Mouse (Mus musculus): ENCODE data around the gene Apoc3.

Apoc3 gene

DNA sequence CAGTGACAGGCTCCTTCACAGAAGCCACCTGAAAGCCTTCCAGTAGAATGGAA, at the start of gene Apoc3:
TSS of gene Apoc3 (minus strand) at position 41 of the 53 bp plus-strand sequence.
- DNase-seq, result no peak

DNA sequence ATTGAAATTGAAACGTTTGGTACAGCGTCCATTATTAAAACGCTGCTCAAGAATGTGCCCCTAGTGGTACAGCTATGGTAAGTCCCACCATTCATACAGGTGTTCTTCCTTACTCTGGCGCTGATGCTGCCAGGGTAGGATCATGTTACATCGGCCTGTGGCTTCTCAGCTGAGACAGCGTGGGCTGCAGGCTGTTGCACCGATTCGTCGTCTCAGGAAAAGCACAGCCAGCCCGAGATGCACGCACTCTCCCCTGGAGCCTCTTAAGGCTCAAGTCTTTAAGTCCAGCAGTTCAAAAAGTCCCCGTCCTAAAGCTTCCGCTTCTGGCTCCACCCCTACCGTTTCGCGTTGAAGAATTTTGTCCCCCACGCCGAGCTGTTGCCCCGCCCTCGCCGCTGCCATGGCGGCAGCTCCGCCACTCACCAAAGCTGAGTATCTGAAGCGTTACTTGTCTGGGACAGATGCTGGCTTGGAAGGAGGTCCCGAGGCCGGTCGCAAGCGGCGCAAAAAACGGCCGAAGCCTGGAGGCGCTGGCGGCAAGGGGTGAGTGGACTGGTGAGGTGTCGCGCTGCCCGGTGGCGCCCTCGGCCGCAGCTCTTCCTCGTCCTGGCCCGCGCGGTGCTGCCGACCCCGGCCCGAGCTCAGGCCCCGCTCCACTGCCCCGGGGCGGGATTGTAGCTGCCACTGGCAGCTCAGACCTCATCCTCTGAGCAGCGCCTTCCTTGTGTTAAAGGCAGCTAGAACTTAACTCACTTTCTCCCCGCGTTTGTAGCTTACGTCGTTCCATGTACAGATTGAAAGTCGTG, 47.4 kb upstream of the Apoc3 start, which contains the start of gene Bud13:
TSS of gene Bud13 (plus strand) at position 378 of the 806 bp plus-strand sequence.
- peak; percentile 93 for DNase-seq

GRCm38 (mm10) chr9:46274494-46274893, 39.1 kb upstream of the Apoc3 start:
- DNase-seq, result no peak

- peak; percentile 82 for DNase-seq
Measured at GRCm38 (mm10) chr9:46272677-46273454, 37.4 kb upstream of the Apoc3 start, which contains the start of gene Zpr1. TSS of gene Zpr1 (plus strand) at chr9:46273064.

- DNase-seq, result no peak
Measured at GRCm38 (mm10) chr9:46272070-46272469, 36.6 kb upstream of the Apoc3 start.

DNA sequence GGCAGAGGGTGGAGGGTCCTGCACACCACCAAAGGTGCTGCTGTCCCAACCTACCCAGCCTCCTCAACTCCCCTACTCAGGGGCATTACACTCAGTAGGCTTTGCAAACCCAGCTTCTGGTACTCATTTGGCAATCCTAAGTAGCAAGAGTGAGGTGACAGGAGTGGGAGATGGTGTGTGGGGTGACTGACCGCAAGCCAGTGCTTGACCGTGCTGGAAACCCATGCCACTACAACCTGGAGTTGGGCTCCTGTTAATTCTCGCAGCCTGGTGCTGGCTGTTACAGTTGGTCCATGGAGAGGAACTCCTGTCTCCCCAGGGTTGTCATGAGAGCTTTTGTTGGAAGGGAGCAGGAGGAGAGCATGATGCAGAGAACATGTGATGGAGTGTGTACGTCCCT, 35.3 kb upstream of the Apoc3 start:
- DNase-seq, result no peak

- no peak for DNase-seq
Measured at GRCm38 (mm10) chr9:46269125-46269524, 33.7 kb upstream of the Apoc3 start.

DNA sequence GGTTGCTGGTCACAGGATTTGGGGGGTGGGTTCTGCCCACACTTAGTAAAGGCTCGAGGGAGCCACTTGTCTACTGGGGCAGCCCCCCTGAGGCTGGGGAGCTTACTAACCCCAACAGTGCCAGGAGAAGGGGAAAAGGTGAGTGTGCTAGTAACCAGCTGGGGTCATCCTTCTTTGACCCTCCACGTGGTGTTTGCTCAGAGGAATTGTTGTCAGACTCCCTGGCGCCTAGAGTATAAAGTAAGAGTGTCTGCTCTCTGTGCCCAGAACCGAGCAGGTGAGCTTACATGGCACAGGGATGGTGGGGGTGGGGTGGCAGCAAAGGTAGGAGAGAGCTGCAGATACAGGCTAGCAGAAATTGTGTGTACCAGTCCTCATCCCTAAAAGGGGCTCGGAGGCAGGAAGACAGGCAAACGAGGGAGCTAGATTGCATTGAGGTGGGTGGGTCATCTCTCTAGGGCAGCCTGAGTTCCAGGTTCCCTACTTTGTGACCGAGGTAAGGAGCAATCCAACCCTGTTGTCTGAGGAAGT, 33.0 kb upstream of the Apoc3 start, which contains the start of gene Apoa5:
TSS of gene Apoa5 (plus strand) at position 291 of the 531 bp plus-strand sequence.
- no peak for DNase-seq

- DNase-seq, result no peak
Measured at GRCm38 (mm10) chr9:46261131-46261530, 25.7 kb upstream of the Apoc3 start.

DNA sequence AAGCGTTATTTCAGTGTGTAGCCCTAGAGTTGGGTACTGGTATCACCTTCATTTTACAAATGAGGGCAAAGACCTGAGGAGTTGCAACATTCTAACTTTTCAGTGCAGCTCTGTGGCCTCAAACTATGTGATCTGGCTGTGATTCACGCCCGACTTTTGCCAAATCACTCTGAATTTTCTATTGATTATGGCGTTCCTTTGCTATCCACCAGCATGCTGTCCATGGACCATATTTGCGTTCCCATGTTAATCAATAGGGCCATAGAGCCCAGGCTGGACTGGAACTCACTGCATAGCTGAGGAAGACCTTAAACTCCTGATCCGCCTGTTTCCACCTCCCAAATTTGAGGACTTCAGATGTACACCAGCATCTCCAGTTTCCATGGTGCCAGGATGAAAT, 23.7 kb upstream of the Apoc3 start:
- DNase-seq, result no peak

DNA sequence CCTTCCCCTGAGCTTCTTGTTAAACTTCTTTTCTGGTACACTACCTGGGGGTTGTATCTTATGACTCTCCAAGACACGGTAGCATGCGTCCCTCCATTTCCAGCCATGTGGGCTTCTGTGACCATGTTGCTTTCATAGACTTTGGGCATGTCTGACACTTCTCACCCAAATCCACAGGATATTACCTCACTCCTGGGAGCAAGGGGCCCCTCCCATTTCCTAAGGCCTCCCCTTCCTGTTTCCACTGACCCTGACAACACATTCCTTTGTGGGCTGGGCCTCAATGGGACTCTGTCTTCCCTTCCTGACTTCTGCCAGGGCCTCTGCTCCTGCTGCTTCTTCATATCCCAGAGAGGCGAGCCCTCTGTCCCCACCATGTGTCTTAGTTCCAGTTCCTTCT, 22.1 kb upstream of the Apoc3 start:
- DNase-seq, result no peak

DNA sequence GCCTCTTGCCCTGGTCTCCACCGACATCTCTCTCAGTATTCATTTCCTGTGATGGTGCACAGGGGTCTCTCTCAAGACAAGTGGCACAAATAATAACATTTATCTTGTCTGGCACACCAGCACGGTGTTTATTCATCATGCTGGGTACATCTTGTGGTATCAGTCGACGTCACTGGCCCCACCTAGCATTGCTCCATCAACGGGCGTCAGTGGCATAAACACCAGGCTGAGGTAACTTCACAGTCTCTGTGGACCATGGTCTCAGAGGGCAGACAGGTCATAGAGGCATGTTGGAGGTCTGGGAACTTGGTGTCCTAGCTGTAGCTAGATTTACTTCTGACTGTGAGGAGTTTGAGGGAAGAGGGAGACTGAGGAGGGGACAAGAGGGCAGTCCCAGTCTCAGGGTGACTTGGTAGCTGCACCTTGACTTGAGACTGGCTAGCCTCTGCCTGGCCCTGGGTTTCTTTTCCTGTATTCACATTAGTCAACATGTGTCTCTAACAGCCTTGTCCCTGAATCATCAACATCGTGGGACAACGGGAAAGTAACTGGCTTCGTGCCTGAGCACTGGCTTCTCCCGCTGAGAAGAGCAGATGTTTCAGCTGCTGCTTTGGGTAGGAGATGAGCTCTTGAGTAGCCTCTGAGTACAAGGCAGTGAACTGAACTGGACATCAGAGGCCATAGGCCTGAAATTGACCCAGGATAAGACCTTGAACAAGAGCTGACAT, 21.4 kb upstream of the Apoc3 start:
- no peak for DNase-seq

GRCm38 (mm10) chr9:46256177-46256576, 20.7 kb upstream of the Apoc3 start:
- no peak for DNase-seq

GRCm38 (mm10) chr9:46246752-46247324, 11.4 kb upstream of the Apoc3 start:
- peak; percentile 68 for DNase-seq

DNA sequence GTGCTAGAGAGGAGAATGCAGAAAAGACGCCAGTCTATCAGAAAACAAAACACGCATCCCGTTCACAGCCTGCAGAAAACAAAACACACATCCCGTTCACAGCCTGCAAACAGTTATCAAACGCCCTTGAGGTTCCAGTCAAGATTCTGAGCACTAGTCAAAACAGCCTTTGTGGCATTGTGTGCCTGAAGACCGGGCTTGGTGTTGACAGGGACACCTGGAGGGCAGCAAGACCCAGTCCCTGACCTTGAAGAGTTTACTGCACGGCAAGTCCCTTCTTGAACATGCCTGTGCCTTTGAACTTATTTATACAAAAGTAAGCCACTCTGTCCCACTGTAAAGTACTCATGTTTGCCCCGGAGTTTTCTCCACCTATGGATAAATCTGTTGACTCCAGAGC, 8.1 kb upstream of the Apoc3 start:
- no peak for DNase-seq

GRCm38 (mm10) chr9:46243122-46243521, 7.7 kb upstream of the Apoc3 start:
- DNase-seq, result no peak

GRCm38 (mm10) chr9:46241818-46242217, 6.4 kb upstream of the Apoc3 start:
- no peak for DNase-seq

GRCm38 (mm10) chr9:46240526-46241153, 5.2 kb upstream of the Apoc3 start, which contains the start of gene Apoa4:
TSS of gene Apoa4 (plus strand) at chr9:46240696.
- DNase-seq, result no peak

DNA sequence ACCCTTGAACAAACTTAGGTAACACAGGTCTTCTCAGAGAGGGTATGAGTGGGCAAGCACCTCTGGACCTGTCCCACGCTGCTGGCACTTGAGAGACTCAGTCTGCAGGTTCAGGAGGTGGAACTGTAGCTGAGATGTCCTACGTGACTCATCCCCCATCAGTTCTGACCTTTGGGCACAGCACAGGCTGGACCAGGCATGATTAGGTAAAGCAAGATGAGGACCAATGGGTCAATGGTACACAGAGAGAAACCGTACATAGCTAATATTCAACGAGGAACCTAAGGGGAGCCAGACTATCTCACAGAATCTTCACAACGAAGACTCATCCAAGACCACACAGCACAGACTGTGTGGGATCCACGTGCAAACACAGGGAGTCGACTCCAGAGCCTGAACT, 3.4 kb upstream of the Apoc3 start:
- no peak for DNase-seq

DNA sequence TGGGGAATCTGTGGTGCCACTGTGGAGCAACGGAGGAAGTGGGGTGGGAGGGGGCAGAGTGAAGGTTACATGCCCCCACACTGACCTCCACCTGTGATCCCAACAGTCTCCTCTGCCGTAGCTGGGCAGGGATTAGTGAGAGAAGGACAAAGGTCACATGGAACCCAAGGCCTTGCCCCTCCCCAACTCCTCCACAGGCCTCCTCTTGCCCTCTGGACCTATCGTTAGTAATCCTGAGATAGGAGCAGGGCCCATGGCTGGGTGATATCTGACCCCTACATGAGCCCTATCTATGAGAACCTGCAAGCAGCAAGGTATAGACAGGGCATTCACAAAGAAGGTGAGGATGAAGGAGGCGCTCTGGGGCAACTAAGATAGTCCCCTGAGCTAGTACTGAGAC, 213 bp upstream of the Apoc3 start:
- no peak for DNase-seq

DNA sequence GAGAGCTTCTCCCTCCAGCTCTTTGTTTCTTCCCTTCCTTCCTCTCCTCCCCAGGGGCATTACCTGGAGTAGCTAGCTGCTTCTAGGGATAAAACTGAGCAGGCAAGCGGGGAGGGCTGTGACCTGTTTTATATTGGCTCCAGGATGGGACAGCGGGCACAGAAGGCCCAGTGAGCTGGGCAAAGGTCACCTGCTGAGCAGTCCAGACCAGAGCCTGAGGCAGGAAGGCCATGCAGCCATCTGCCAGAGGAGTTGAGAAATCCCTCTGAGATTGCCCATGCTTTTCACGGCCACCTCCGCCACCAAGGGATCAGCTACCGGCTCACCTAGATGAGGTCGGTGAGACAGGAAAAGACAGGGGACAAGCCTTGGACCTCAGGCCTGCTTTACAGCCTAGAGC, 240 bp downstream of the Apoc3 start:
- peak; percentile 49 for DNase-seq

- DNase-seq, result no peak
Measured at GRCm38 (mm10) chr9:46230450-46230975, 4.9 kb downstream of the Apoc3 start.
